ENCODE assay signal across 9 mouse cellular contexts in the genomic region with DNA sequence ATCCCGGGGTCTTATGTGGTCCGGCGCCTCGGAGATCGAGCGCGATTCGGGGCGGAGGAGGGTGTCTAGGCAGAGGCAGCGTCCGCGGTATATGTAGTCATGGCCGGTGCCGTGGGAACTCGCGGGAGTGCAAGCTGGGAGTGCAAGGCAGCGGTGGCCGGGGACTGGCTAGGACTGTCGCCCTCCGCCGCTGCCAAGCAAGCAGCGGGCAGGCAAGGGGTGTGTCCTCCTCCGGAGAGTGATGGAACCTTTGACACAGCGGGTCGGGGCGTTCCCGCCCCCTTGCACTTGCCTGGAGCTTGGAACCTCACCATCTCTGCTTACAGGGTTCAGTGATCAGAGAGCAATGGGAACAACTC. TPM values are rescaled to one million over a fixed set of nuclear protein-coding genes. Genes with fewer than 3 reads are reported as not detected.
A peak's percentile ranks its signal among the peaks of the same experiment; 100 is the strongest.
DNase-seq lines count a peak whose midpoint lies in the region; ATAC-seq and TF ChIP-seq lines count a peak whose summit lies in the region.
"Had no signal": no experiment of that assay in that cellular context is flagged by ENCODE, and none has a peak within 500 bp of the region (broad histone marks: within the 10 kb centered on the region; RNA-seq: fewer than 3 reads in every experiment).

No protein-coding gene starts in this region.

- H3K27ac ChIP-seq in left cerebral cortex, adult 2 months, result peak overlapping the region; percentile 96
- peak overlapping the region; percentile 94 for H3K27ac ChIP-seq in forebrain, embryonic 10.5 days

- H3K4me3 ChIP-seq in left cerebral cortex, adult 2 months, result peak overlapping the region; percentile 95
- H3K4me3 ChIP-seq in forebrain, embryonic 10.5 days, result peak overlapping the region; percentile 92

- intact Hi-C loops in left cerebral cortex, adult 2 months (cut with DNase I), result loop anchor here (2.0 to 5.0 kb wide), 5 partner anchors 190 to 1795 kb away; partner anchors contain the start of genes Phc3, Rpl22l1 and Sec62
- intact Hi-C loops in left cerebral cortex, postnatal 25 days (cut with DNase I), result loop anchor here (2.0 to 10.0 kb wide), 3 partner anchors 190 to 395 kb away; partner anchors contain the start of genes Prkci and Sec62

- peaks cover 20% of the 10 kb centered on the region for H3K4me1 ChIP-seq in forebrain, embryonic 10.5 days

- POLR2A ChIA-PET in Patski (lab: Charles Lee), result interaction anchor here (0.9 to 1.2 kb wide), 2 partner anchors 18 to 394 kb away, joined by 3 read pairs; no protein-coding TSS in a partner anchor

- in situ Hi-C loops in Patski (cut with MboI; ENCODE audit: low pct_unique_long_range_greater_than_20kb), result loop anchor here (10.0 kb wide), 1 partner anchor 192 kb away; the partner anchor contains the start of gene Sec62

- no peak for TF ChIP-seq CTCF in left cerebral cortex, adult 2 months (IDR thresholded peaks at IDR 0.05)
- no peak for TF ChIP-seq CTCF in Patski (IDR thresholded peaks at IDR 0.05)

- WGBS in forebrain, embryonic 10.5 days, result 0% methylated on average over 27 of the region's 27 CpGs

- ATAC-seq in Patski, result peak; percentile 61

- CTCF ChIA-PET in Patski (lab: Charles Lee), result interaction anchor here (0.8 to 2.8 kb wide), 6 partner anchors 10 to 599 kb away, joined by 3 to 15 read pairs (median 3); no protein-coding TSS in a partner anchor

- no peaks in the 10 kb centered on the region for H3K9me3 ChIP-seq in forebrain, embryonic 10.5 days

- H3K27me3 ChIP-seq in Patski, result no peaks in the 10 kb centered on the region
- H3K27me3 ChIP-seq in forebrain, embryonic 10.5 days (ENCODE audit: poor library complexity, severe bottlenecking), result peaks cover 21% of the 10 kb centered on the region

- no peak for DNase-seq in left cerebral cortex, adult 2 months (ENCODE audit: extremely low spot score in 1 of 2, low spot score in 2 of 2)
- no peak for DNase-seq in left cerebral cortex, postnatal 25 days (ENCODE audit: low spot score in 2 of 2)
- DNase-seq in Patski (ENCODE audit: low read depth, low spot score), result no peak
- no peak for DNase-seq in forebrain, embryonic 10.5 days (ENCODE audit: extremely low spot score, low spot score)
- peak; percentile 83 to 84 for DNase-seq in kidney, adult 8-10 months
- DNase-seq in lung, postnatal 36 days, result peak; percentile 62
- peak; percentile 78 for DNase-seq in testis, postnatal 10 days (ENCODE audit: low spot score)
- DNase-seq in urinary bladder, postnatal 25 days (ENCODE audit: low spot score), result no peak

- peaks cover 33% of the 10 kb centered on the region for H3K36me3 ChIP-seq in forebrain, embryonic 10.5 days (replicated peaks)

RNA-seq across cellular contexts. Expression of gene Mynn, which starts 0.9 kb away (rescaled TPM):
- 10 to 100 TPM; 15.2 to 16.6 TPM for total RNA-seq in left cerebral cortex, adult 2 months (2021)
- total RNA-seq in left cerebral cortex, postnatal 25 days (2021), result 10 to 100 TPM; 14.7 to 18.8 TPM
- 30.9 TPM for polyA plus RNA-seq in Patski (2021)
- 29.9 and 31.0 TPM in 2 replicates for polyA plus RNA-seq in forebrain, embryonic 10.5 days (2016; fragmentation: Nextera tagmentation; extraction: Ambion mirVana)

RNA-seq across cellular contexts. Expression of gene Actrt3, which starts 3.0 kb away (rescaled TPM):
- 1 to 10 TPM; 1.0 to 1.3 TPM for total RNA-seq in left cerebral cortex, adult 2 months (2021)
- under 1 TPM; 0.78 to 0.82 TPM for total RNA-seq in left cerebral cortex, postnatal 25 days (2021)
- 0.05 TPM for polyA plus RNA-seq in Patski (2021)
- polyA plus RNA-seq in forebrain, embryonic 10.5 days (2016; fragmentation: Nextera tagmentation; extraction: Ambion mirVana), result 0.09 and 0.17 TPM in 2 replicates
- total RNA-seq: gastrocnemius, postnatal 4 days had no signal

RNA-seq across cellular contexts. Expression of gene Lrriq4, which starts 41.6 kb away (rescaled TPM):
- not detected for total RNA-seq in left cerebral cortex, adult 2 months (2021)
- total RNA-seq in left cerebral cortex, postnatal 25 days (2021), result not detected
- polyA plus RNA-seq in Patski (2021), result not detected
- polyA plus RNA-seq in forebrain, embryonic 10.5 days (2016; fragmentation: Nextera tagmentation; extraction: Ambion mirVana), result not detected in 2 replicates
- total RNA-seq: gastrocnemius, postnatal 4 days had no signal

RNA-seq across cellular contexts. Expression of gene Lrrc34, which starts 45.0 kb away (rescaled TPM):
- not detected for total RNA-seq in left cerebral cortex, adult 2 months (2021)
- total RNA-seq in left cerebral cortex, postnatal 25 days (2021), result under 1 TPM in 1 of 2 experiments, not detected in 1; 0.16 TPM
- polyA plus RNA-seq in Patski (2021), result 0.08 TPM
- 2.0 and 2.4 TPM in 2 replicates for polyA plus RNA-seq in forebrain, embryonic 10.5 days (2016; fragmentation: Nextera tagmentation; extraction: Ambion mirVana)
- total RNA-seq: gastrocnemius, postnatal 4 days had no signal

RNA-seq across cellular contexts. Expression of gene Mecom, which starts 54.9 kb away (rescaled TPM):
- total RNA-seq in left cerebral cortex, adult 2 months (2021), result 1 to 10 TPM; 2.1 to 4.1 TPM
- 1 to 10 TPM; 3.0 to 3.2 TPM for total RNA-seq in left cerebral cortex, postnatal 25 days (2021)
- polyA plus RNA-seq in Patski (2021), result 18.4 TPM
- polyA plus RNA-seq in forebrain, embryonic 10.5 days (2016; fragmentation: Nextera tagmentation; extraction: Ambion mirVana), result 26.7 and 26.9 TPM in 2 replicates

Comparison
In these comparisons a context has a peak if more than half of its experiments do, and no peak if none do; other contexts are left out.
1. DNase-seq: peak in kidney, adult 8-10 months (2 of 2), lung, postnatal 36 days (single experiment) and testis, postnatal 10 days (single experiment); none in left cerebral cortex, adult 2 months (0 of 2), left cerebral cortex, postnatal 25 days (0 of 2), Patski (single experiment), forebrain, embryonic 10.5 days (single experiment) and urinary bladder, postnatal 25 days (single experiment).